Mouse (Mus musculus) heart, postnatal 0 days (tissue): Measurements from ENCODE around the gene Tcam1.

Experiments
- CTCF ChIP-seq: IDR thresholded peaks from 2 replicates; pipeline ENCODE4 v1.5.1; 2016; ENCODE audit warnings: antibody characterized with exemption, control low read depth, low read depth
- EP300 ChIP-seq: IDR thresholded peaks from 2 replicates; pipeline ENCODE4 v1.6.1; 2016; ENCODE audit warnings: antibody characterized with exemption, low read depth

DNA sequence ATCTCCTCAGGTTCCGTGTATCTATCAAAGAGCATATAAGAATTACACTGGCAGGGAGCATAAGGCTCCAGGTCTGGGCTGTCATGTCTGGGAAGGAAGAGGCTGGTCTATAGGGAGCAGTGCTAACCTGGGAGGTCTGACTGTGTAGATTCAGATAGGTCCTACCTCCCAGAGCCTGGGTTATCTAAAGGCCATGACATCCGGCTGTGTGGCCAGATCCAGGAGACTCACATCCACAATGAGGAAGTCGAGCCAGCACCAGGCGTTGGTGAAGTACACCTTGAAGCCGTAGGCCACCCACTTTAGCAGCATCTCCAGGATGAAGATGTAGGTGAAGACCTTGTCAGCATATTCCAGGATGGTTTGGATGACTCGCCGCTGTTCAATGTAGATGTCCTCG is 50.0 kb downstream of the Tcam1 start:
- TF ChIP-seq CTCF (no peak), EP300 (no peak)
